Mouse (Mus musculus) layer of hippocampus, adult 11-12 months (tissue): ENCODE measurements around the gene Pkp4.
"Not testable (repeated sequence)": the region's sequence is repeated elsewhere in the genome, so short reads cannot be mapped to it uniquely, and the experiment has no call there.

Source experiments
- DNase-seq: peaks from one replicate; pipeline ENCODE4 v3.0.0; 2022; ENCODE audit warnings: low spot score

Gene Pkp4

DNA sequence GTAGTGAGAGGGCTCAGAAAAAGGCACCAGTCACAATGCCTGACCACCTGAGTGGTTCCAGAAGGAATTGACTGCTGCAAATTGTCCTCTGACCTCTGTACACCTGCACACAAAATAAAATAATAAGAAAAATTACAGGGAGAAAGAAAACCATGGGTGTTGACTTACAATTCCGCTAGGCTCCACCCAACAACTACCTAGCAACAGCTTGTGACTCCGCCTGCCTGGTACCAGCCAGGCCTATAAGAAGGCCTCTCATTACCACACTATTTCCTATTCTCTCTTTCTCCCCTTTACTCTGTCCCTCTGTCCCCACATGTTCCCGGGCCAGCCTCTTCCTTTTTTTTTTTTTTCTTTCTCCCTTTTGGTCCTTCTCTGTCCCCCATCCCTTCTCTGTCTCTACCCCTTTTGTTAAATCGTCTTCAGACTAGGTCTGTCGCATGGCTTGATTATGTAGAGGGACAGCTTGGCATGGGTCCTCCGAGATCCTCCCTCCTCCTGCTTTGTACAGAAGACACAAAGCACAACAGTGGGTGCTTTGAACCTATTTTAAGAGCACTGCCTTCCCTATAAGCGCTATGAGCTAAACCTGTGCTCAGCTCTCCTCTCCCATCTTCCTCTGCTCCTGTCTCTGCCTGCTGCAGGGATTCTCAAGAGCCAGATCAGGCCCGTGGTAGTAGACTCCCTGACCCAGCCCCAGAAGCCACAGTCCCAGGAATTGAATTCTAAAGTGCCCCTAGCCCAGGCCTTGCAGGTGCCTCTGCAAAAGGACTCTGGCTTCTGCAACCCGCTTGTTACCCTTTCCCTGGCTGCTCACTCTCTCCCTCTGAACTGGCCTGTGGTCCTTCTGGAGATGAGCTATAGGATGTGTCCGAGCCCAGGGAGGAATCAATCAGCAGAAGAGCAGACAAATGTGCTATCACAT lies 223.5 kb downstream of the Pkp4 start:
- no peak for DNase-seq

DNA sequence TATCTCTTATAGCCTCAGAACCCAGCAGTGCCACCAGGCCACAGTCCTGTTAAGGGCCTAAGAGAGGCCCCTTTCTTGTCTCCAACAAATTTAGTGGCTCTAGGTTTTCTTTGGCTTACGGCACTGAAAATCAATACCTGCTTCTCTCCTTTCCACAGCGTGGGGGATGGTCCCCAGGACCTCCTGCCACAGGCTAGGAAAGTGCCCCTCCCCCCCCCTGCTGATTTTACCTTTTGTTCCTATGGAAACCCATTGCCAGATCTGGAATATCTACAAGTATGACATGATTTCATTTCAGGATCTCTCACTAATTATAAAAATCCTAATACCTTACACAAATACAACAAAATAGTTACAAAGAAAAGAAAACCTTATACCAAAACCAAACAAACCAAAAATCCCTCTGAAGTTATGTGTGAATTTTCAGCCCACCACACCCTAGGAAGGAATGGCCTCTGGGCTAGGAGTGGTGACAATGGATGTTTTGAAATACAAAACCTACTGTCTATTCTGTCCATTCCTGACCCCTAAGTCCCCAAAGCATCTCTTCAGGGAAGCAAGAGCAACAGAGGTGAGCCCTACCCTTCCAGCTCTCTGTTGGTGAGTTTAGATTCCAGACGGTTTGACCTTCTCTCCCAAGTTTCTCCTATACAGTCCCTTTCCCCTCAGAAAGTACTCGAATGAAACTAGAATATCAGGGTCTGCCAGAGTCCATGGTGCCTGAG lies 224.7 kb downstream of the Pkp4 start:
- no peak for DNase-seq

DNA sequence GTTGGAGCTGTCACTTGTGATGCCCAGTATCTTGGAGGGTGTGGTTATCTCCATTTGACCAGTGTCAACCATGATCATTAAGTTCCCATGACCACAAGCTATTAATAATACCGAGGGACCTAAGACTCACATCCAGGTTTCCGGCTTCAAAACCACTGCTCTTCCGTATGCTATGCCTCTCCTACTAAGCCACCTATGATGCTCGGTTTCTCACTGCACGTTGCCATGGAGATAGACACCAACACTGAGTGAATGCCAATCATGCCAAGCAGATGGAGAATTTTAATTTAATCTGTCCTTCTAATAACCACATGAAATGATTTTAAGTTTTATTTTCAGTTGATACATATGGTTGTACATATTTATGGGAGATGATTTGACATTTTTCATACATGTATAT lies 229.3 kb downstream of the Pkp4 start:
- peak; percentile 23 for DNase-seq

DNA sequence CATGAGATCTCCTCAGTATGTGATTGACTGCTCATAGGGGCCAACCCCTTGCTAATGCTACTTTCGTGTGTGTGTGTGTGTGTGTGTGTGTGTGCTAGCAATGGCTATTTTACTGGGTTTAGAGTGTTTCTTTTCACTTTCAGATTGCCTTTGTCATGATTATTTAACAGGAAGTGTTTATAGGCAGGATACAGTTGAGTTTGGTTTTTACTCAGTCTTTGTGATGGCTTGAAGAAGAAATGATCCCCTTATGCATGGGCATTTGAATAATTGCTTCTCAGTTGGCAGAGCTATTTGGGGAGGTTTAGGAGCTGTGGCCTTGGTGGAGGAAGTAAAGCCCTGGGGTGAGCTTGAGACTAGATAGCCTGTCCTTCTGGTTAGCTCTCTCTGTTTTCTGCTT lies 232.5 kb downstream of the Pkp4 start:
- no peak for DNase-seq

DNA sequence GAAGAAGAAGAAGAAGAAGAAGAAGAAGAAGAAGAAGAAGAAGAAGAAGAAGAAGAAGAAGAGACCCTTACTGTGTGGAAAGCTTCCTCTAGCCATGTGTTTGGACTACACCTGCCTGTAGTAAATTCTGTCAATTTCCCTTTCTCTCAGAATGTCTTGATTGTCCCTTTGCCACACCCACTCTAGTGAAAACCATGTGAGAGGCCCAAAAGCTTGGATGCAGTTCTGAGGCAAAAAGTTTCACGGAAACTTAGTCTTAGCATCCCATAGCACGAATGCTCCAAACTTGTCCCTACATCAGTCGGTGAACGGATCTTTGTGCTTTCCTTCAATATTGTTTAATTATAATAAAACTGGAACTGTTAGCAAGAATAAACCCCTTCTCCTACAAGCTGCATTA lies 234.0 kb downstream of the Pkp4 start:
- no peak for DNase-seq

DNA sequence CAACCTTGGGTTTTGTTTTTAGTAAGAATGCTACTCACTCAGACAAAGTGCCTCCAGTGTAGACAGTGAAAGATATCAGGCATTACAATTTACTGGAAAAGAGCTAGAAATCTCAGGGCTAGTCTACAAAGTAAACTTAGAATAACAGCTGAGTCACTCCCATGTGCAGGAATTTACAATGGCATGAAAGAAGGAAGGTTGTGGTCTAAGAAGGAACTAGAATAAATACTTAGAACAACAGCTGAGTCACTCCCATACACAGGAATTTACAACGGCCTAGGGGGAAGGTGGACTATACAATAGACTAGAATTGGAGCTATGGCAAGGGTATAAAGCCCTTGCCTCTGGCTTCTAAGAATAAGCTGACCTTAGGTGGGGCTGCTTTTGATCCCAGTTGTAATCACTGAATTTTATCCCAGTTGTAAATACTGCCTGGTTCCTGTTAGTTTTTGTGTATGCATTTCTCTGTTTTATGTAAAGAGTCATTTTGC lies 234.6 kb downstream of the Pkp4 start:
- DNase-seq: not testable (repeated sequence)

DNA sequence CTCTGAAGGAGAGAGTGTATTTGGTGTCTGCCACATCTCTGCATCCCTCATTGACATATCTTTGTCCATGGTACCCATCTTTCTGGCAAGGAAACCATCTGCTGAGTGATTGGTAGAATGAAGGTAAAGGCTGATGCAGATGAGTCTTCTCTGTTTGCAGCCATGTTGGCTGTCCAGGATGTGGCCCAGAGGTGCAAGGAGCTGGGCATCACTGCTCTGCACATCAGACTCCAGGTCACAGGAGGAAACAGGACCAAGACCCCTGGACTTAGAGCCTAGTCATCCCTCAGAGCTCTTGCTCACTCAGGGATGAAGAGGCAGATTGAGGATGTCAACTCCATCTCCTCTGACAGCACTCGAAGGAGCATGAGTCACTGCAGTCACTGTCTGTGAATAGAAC lies 235.9 kb downstream of the Pkp4 start:
- DNase-seq: no peak

DNA sequence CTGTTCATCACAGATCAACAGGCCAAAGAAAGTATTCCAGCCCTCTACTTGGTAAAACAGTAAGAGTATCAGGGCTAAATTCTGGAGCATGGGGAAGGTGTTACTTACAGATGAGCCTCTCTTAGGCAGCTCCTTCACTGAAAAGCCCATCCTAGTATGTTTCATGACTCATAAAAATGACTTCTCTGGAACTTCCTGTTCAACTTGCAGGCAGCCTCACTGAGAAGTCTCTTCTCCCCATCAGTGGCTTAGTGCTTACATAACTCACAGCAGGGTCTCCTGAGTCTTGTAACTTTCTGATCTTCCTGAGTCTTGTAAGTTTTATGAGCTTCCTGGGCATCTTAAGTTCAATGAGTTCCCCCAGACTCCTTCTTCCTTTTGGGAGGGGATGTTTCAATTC lies 236.9 kb downstream of the Pkp4 start:
- no peak for DNase-seq

DNA sequence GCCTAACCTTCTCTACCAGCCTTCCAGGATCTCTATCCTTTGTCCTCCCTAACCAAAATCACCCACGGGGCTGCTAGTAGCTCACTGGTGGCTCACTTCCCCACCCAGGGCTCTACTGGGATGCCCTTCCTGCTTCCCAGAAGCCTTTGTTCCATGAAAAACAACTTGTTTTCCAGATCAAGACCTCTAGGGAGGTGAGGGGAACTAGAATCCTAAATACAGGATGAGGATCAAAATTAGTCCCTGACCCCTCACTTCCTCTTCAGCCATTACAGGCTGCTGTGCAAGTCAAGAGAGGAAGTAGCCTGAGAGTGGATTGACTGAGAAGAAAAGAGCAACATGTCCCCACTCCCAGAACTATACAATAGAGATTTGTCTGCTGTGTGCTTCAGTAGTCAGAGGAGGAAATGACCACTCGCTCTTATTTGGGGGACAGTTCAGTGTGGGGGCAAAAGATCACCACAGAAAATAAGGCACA lies 240.3 kb downstream of the Pkp4 start:
- DNase-seq: no peak

DNA sequence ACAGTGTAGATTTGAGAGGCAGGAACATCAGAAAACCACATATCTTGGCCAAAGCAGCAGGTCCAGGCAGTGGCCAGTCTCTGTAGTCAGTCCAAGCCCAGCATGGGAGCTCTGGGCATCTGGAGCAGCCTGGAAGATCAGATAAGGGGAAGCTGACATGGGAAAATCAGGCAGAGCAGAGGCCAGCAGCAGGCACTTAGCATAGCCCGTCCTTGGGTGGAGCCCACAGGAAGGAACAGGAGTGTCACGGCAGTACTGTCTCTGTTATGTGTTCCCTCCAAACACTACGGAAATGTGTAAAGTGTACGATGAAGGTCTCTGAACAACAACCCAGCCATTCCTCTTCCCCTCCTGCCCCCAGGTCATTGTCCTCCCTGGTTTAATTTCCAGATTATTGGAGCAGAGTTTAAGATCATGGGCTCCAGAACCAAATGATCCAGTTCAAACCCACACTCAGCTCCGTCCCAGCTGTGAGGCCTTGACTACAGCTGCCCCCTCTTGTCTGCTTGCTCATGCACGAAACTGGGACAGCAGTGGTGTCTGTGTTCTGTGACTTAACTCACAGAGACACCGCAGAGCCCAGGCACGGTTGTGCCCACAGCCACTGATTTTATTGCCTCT lies 241.3 kb downstream of the Pkp4 start:
- no peak for DNase-seq

DNA sequence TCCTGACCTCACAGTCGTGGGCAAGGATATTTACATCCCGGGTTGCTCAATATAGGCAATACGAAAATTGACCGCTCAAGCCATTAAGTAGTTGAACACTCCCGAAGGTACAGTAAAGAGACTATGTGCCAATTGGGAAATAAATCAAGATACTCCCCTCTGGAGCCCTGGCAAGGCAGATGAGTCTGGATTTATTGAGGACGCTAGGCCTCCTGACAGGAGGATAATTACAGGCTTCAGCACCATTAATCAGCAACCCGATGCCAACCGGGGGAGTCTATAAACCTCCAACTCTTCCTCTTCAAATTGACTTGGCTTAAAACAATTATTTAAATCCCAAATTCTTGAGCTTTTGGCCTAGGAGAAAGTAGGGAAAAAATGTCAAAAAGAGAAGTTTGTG lies 243.4 kb downstream of the Pkp4 start:
- DNase-seq: no peak
